Mouse (Mus musculus): Measurements from ENCODE around the gene Mgat4d.

DNA sequence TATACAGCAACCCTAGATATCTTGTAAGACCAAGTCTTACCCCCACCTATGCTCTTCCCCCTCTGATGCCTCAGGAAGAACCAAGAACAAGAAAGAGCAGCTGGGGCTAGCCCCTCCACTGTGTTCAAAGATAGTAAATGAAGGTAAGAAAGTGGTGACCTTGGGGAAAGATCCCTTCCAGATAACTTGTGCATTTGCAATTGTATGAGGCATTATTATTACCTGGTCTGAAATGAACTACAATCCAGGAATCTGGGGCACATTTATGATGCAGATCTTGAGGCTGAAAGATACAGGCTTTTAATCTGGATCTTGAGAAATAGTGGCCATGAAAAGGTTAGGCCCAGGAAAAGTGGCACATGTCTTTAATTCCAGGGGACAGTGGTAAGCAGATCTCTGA lies 29.0 kb downstream of the Mgat4d start:
- TF ChIP-seq CTCF (IDR thresholded peaks at IDR 0.05) = no peak
- TF ChIP-seq EP300 (IDR thresholded peaks at IDR 0.05) = no peak

Data from lung, postnatal 0 days (tissue).